Mouse (Mus musculus): ENCODE results near the gene Atxn7l3b.

- TF ChIP-seq CTCF (IDR thresholded peaks at IDR 0.05; ENCODE audit: extremely low read depth, insufficient read depth, low read length) (no peak), POLR2A (IDR thresholded peaks at IDR 0.05; ENCODE audit: extremely low read depth, insufficient read depth, low read length) (no peak)
Measured at GRCm38 (mm10) chr10:112977586-112977985, 48.8 kb upstream of the Atxn7l3b start.

Data from cortical plate, adult 2 months (tissue).